Mouse (Mus musculus) liver, embryonic 15.5 days (tissue): ENCODE measurements at regions not wholly inside any gene's neighbourhood (a gene's known extent, or its start where the extent isn't known, plus 50 kb on each side); places are given as distances from the start of the nearest gene placed in this dataset.

Experiments used
- ATAC-seq: fragments of 200-750 bp; cut with Nextera tagmentation; 2 replicates; pipeline ENCODE4 v1.8.0; 2017; ENCODE audit warnings: moderate number of reproducible peaks, mild to moderate bottlenecking, moderate library complexity; ENCODE audit not compliant: insufficient read depth
- H3K27ac ChIP-seq: fragments of 300-500 bp; sonication (generic); replicated peaks from 2 replicates; pipeline ENCODE4 v1.5.1; 2015; ENCODE audit warnings: mild to moderate bottlenecking, inconsistent platforms
- H3K27me3 ChIP-seq: fragments of 300-500 bp; sonication (generic); 2 replicates; pipeline ENCODE4 v1.6.1; 2015; ENCODE audit warnings: mild to moderate bottlenecking, inconsistent platforms
- H3K36me3 ChIP-seq: fragments of 300-500 bp; sonication (generic); replicated peaks from 2 replicates; pipeline ENCODE4 v1.6.1; 2015; ENCODE audit warnings: moderate library complexity, mild to moderate bottlenecking, inconsistent platforms
- H3K4me1 ChIP-seq: fragments of 300-500 bp; sonication (generic); replicated peaks from 2 replicates; pipeline ENCODE4 v1.6.1; 2015; ENCODE audit warnings: inconsistent platforms
- H3K4me2 ChIP-seq: fragments of 300-500 bp; sonication (generic); 2 replicates; pipeline ENCODE4 v1.6.1; 2015; ENCODE audit warnings: moderate library complexity, mild to moderate bottlenecking, inconsistent platforms
- H3K4me3 ChIP-seq: fragments of 300-500 bp; sonication (generic); replicated peaks from 2 replicates; pipeline ENCODE4 v1.5.1; 2015; ENCODE audit warnings: mild to moderate bottlenecking, inconsistent platforms
- H3K9ac ChIP-seq: fragments of 300-500 bp; sonication (generic); 2 replicates; pipeline ENCODE4 v1.6.1; 2015; ENCODE audit warnings: moderate library complexity, mild to moderate bottlenecking, inconsistent platforms
- H3K9me3 ChIP-seq: fragments of 300-500 bp; sonication (generic); replicated peaks from 2 replicates; pipeline ENCODE4 v1.6.1; 2016; ENCODE audit warnings: inconsistent platforms
- WGBS: fragments of 180-500 bp; shearing (Covaris S2); methylation state at CpG from one replicate; pipeline ENCODE4 v1.1.7; 2015; ENCODE audit warnings: mixed read lengths; ENCODE audit not compliant: insufficient replicate concordance; 5-methylcytosine and 5-hydroxymethylcytosine counted together

- Histone ChIP-seq H3K4me2 (no peak overlapping the region), H3K27me3 (peaks cover 35% of the 10 kb centered on the region), H3K36me3 (no peaks in the 10 kb centered on the region), H3K9ac (no peak overlapping the region), H3K4me1 (0 out of 2 replicates have a peak, but pooled peaks cover 2% of the 10 kb centered on the region), H3K27ac (no peak overlapping the region), H3K9me3 (no peaks in the 10 kb centered on the region), H3K4me3 (no peak overlapping the region)
- 12% methylated on average over 8 of the region's 8 CpGs for WGBS
- ATAC-seq, result no peak
Measured at GRCm38 (mm10) chr11:114467803-114468202, 200.5 kb upstream of the Rpl38 start.

- Histone ChIP-seq H3K4me1 (0 out of 2 replicates have a peak, but pooled peaks cover 2% of the 10 kb centered on the region), H3K27ac (no peak overlapping the region), H3K4me2 (no peak overlapping the region), H3K9me3 (no peaks in the 10 kb centered on the region), H3K36me3 (no peaks in the 10 kb centered on the region), H3K27me3 (peaks cover 22% of the 10 kb centered on the region), H3K9ac (no peak overlapping the region), H3K4me3 (no peak overlapping the region)
- WGBS, result 46% methylated on average over 5 of the region's 5 CpGs
- ATAC-seq, result no peak
Measured at GRCm38 (mm10) chr11:114465486-114465885, 202.8 kb upstream of the Rpl38 start.

- Histone ChIP-seq H3K4me3 (no peak overlapping the region), H3K9me3 (no peaks in the 10 kb centered on the region), H3K27ac (no peak overlapping the region), H3K4me2 (no peak overlapping the region), H3K27me3 (peaks cover 20% of the 10 kb centered on the region), H3K36me3 (no peaks in the 10 kb centered on the region), H3K9ac (no peak overlapping the region), H3K4me1 (no peaks in the 10 kb centered on the region)
- WGBS, result 8% methylated on average over 6 of the region's 6 CpGs
- 0 out of 2 replicates have a peak, but pooled peaks have one; percentile 28 for ATAC-seq
Measured at GRCm38 (mm10) chr11:114462755-114463374, 205.5 kb upstream of the Rpl38 start.

DNA sequence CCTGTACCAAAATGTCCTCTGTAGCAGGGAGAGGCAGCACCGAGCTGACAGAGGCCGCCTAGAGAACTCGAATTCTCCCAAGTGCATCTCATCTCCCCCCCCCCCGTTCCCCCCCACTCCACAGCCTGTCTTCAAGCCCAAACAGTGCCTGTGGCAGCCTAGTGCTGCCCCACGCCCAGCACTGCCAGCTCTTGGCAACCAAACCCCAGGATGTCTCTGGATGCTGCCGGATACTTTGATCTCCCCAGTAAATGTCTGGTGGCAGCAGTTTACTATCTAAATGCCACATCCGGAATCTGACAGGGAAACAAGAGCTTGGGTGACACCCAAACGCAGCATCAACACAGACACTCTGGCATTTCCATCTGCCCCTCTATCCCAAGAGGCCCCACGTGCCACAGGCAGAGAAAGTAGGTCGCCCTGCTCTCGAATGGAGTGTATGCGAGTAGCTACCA, 213.4 kb upstream of the Rpl38 start:
- Histone ChIP-seq H3K36me3 (no peaks in the 10 kb centered on the region), H3K9me3 (no peaks in the 10 kb centered on the region), H3K9ac (no peak overlapping the region), H3K27ac (no peak overlapping the region), H3K4me3 (no peak overlapping the region), H3K4me2 (no peak overlapping the region), H3K4me1 (no peaks in the 10 kb centered on the region), H3K27me3 (no peaks in the 10 kb centered on the region)
- ATAC-seq, result no peak
- 42% methylated on average over 12 of the region's 12 CpGs for WGBS

- no peak overlapping the region for H3K4me2 ChIP-seq
- no peaks in the 10 kb centered on the region for H3K36me3 ChIP-seq
- ATAC-seq, result no peak
- H3K27ac ChIP-seq, result no peak overlapping the region
- WGBS, result 32% methylated on average over 13 of the region's 13 CpGs
- H3K4me1 ChIP-seq, result peaks cover 23% of the 10 kb centered on the region
- no peaks in the 10 kb centered on the region for H3K27me3 ChIP-seq
- no peaks in the 10 kb centered on the region for H3K9me3 ChIP-seq
- H3K4me3 ChIP-seq, result no peak overlapping the region
- H3K9ac ChIP-seq, result no peak overlapping the region
Measured at GRCm38 (mm10) chr11:114448776-114449401, 219.4 kb upstream of the Rpl38 start.

DNA sequence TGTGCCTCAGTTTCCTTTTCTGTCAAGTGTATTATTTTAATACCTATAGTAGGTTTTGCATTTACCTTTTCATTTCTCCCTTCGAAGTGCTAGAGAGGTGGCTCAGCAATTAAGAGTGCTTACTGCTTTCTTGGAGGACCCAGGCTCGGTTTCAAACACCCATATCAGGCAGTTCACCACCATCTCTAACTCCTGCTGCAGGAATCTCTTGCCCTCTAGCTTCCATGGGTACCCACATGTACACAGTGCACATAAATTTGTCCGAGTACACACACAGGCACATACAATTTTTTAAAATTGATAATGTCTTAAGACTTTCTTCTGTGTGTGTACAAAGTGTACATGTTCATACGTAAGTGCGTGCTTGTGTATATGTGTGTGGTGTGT, 220.9 kb upstream of the Rpl38 start:
- H3K27ac ChIP-seq, result peak overlapping the region; percentile 60; the same call in 1 of the 2 replicates

GRCm38 (mm10) chr11:114446617-114447460, 221.5 kb upstream of the Rpl38 start:
- no peaks in the 10 kb centered on the region for H3K9me3 ChIP-seq
- no peaks in the 10 kb centered on the region for H3K36me3 ChIP-seq
- peaks cover 30% of the 10 kb centered on the region for H3K4me1 ChIP-seq
- peak overlapping the region; percentile 50 for H3K4me3 ChIP-seq
- no peaks in the 10 kb centered on the region; the same call in 1 of the 2 replicates for H3K27me3 ChIP-seq
- peak; percentile 77 for ATAC-seq
- 3% methylated on average over 22 of the region's 23 CpGs for WGBS
- peak overlapping the region; percentile 31; the same call in 1 of the 2 replicates for H3K9ac ChIP-seq
- peak overlapping the region; percentile 76 for H3K4me2 ChIP-seq
- H3K27ac ChIP-seq, result peak overlapping the region; percentile 60

More for the DNA sequence above, 220.9 kb upstream of the Rpl38 start:
- no peaks in the 10 kb centered on the region for H3K9me3 ChIP-seq
- H3K4me2 ChIP-seq, result peak overlapping the region; percentile 76
- 0 out of 2 replicates have a peak overlapping the region, but pooled peaks have one; percentile 31 for H3K9ac ChIP-seq
- H3K36me3 ChIP-seq, result no peaks in the 10 kb centered on the region
- peaks cover 24% of the 10 kb centered on the region for H3K4me1 ChIP-seq
- ATAC-seq, result no peak
- WGBS, result 60% methylated on average over 5 of the region's 5 CpGs
- no peak overlapping the region for H3K4me3 ChIP-seq
- H3K27me3 ChIP-seq, result no peaks in the 10 kb centered on the region

- Histone ChIP-seq H3K4me2 (peak overlapping the region; percentile 76), H3K9me3 (no peaks in the 10 kb centered on the region), H3K36me3 (no peaks in the 10 kb centered on the region), H3K9ac (no peak overlapping the region), H3K4me1 (peaks cover 32% of the 10 kb centered on the region), H3K4me3 (peak overlapping the region; percentile 50), H3K27me3 (no peaks in the 10 kb centered on the region; the same call in 1 of the 2 replicates), H3K27ac (peak overlapping the region; percentile 51; the same call in 1 of the 2 replicates)
- WGBS, result 5% methylated on average over 8 of the region's 8 CpGs
- ATAC-seq, result peak; percentile 32; the same call in 1 of the 2 replicates
Measured at GRCm38 (mm10) chr11:114446075-114446616, 222.2 kb upstream of the Rpl38 start.

- peaks cover 32% of the 10 kb centered on the region for H3K4me1 ChIP-seq
- WGBS, result 63% methylated on average over 8 of the region's 8 CpGs
- no peak for ATAC-seq
- H3K27ac ChIP-seq, result no peak overlapping the region
- no peaks in the 10 kb centered on the region; the same call in 1 of the 2 replicates for H3K27me3 ChIP-seq
- H3K4me3 ChIP-seq, result no peak overlapping the region
- no peak overlapping the region for H3K9ac ChIP-seq
- H3K9me3 ChIP-seq, result no peaks in the 10 kb centered on the region
- no peaks in the 10 kb centered on the region for H3K36me3 ChIP-seq
- H3K4me2 ChIP-seq, result no peak overlapping the region
Measured at GRCm38 (mm10) chr11:114444211-114444610, 224.1 kb upstream of the Rpl38 start.

DNA sequence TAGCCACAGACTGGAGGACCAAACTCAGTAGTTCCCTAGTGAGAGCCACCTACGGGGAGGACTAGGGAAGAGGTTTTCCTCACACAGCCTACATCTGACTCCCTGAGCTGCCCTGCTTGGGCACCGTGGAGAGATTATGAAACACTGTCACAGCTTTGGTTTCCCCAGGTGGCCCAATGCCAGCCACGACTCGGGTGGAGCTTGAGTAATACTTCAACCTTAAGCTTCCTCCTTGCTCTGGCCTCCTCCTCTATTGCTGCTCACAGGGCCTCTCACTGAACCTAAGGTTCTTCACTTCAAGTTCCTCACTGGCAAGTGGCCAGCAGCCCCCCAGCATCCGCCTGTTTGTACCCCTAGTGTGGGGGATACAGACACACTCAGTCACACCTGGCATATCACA, 224.9 kb upstream of the Rpl38 start:
- WGBS, result 25% methylated on average over 5 of the region's 5 CpGs
- Histone ChIP-seq H3K4me2 (no peak overlapping the region), H3K9me3 (no peaks in the 10 kb centered on the region), H3K27me3 (no peaks in the 10 kb centered on the region; the same call in 1 of the 2 replicates), H3K4me3 (no peak overlapping the region), H3K4me1 (peaks cover 32% of the 10 kb centered on the region), H3K27ac (no peak overlapping the region), H3K9ac (no peak overlapping the region), H3K36me3 (no peaks in the 10 kb centered on the region)
- no peak for ATAC-seq
